In the genomic region with DNA sequence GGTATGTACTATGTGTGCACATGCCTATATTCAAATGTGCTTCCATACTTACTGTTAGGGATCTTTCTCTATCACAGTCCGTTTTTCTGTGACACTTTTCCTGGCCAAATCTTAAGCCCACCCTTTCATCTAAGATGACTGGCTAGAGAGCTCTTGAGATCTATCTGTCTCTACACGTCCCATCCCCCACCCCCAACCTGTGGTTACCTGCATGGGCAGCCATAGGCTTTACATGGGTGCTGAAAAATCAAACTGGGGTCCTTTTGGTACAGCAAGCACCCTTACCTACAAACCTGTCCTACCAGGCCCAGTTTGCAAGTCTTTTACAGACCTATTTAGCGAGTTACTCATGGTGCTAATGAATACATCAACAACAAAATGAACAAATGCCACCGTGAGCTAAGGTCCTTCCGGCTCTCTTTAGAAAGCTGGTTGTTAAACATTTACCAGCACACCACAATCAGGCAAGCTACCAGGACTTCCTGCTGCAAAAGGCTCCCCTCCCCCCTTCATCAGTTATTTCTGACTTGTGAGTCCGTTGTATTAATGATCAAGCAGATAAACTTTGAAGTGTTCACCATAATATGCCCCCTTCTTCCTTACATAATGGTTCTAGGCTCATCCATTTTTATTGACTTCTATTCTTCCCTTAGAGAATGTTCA, we compare ENCODE assay signal across 20 mouse cellular contexts. TPM values are rescaled to one million over a fixed set of nuclear protein-coding genes. Genes with fewer than 3 reads are reported as not detected.
DNase-seq lines count a peak whose midpoint lies in the region; ATAC-seq and TF ChIP-seq lines count a peak whose summit lies in the region.
"Had no signal": no experiment of that assay in that cellular context is flagged by ENCODE, and none has a peak within 500 bp of the region (broad histone marks: within the 10 kb centered on the region; RNA-seq: fewer than 3 reads in every experiment).

No protein-coding gene starts in this region.

- TF ChIP-seq CTCF in thymus, adult 2 months (IDR thresholded peaks at IDR 0.05; ENCODE audit: borderline replicate concordance, control insufficient read depth, extremely low read depth, insufficient read depth, low read length, poor library complexity) = no peak

- H3K9ac ChIP-seq in forebrain, embryonic 13.5 days = no peak overlapping the region
- H3K9ac ChIP-seq: forebrain, postnatal 0 days; heart, embryonic 12.5 days; liver, embryonic 15.5 days; neural tube, embryonic 12.5 days had no signal

- 85% methylated on average over 6 of the region's 6 CpGs for WGBS in forebrain, embryonic 13.5 days
- WGBS in thymus, adult 2 months = 63% methylated on average over 6 of the region's 6 CpGs

- ATAC-seq in CD4-positive, CD25-positive, alpha-beta regulatory T cell, adult 4 months = peak; percentile 20
- no peak for ATAC-seq in forebrain, embryonic 13.5 days
- ATAC-seq: forebrain, postnatal 0 days had no signal

- H3K4me3 ChIP-seq in forebrain, embryonic 13.5 days = no peak overlapping the region
- no peak overlapping the region for H3K4me3 ChIP-seq in thymus, adult 2 months (ENCODE audit: control insufficient read depth, insufficient read depth, low read length)
- H3K4me3 ChIP-seq: embryonic facial prominence, embryonic 10.5 days; erythroblast, embryonic 14.5 days; heart, embryonic 12.5 days; liver, embryonic 15.5 days; neural tube, embryonic 12.5 days had no signal

- H3K9me3 ChIP-seq in forebrain, embryonic 13.5 days (replicated peaks) = no peaks in the 10 kb centered on the region
- H3K9me3 ChIP-seq: embryonic facial prominence, embryonic 10.5 days; liver, embryonic 15.5 days; neural tube, embryonic 12.5 days had no signal

- no peaks in the 10 kb centered on the region for H3K4me1 ChIP-seq in forebrain, embryonic 13.5 days
- H3K4me1 ChIP-seq in thymus, adult 2 months (replicated peaks; ENCODE audit: control insufficient read depth, insufficient read depth, low read length) = no peaks in the 10 kb centered on the region
- H3K4me1 ChIP-seq: embryonic facial prominence, embryonic 10.5 days; heart, embryonic 12.5 days; liver, embryonic 15.5 days; neural tube, embryonic 12.5 days had no signal

- TF ChIP-seq POLR2A in thymus, adult 2 months (IDR thresholded peaks at IDR 0.05; ENCODE audit: control insufficient read depth, extremely low read depth, insufficient read depth, low read length, poor library complexity) = no peak

- no peaks in the 10 kb centered on the region for H3K27me3 ChIP-seq in forebrain, embryonic 13.5 days
- H3K27me3 ChIP-seq in thymus, adult 2 months (ENCODE audit: control insufficient read depth, insufficient read depth, low read length) = no peaks in the 10 kb centered on the region
- H3K27me3 ChIP-seq: CH12.LX; heart, embryonic 12.5 days; neural tube, embryonic 12.5 days had no signal

- intact Hi-C loops in heart, postnatal 10 days (cut with DNase I) = no loop called here
- intact Hi-C loops in left cerebral cortex, postnatal 4 days (cut with DNase I) = no loop called here

- peak; percentile 69 for DNase-seq in heart, adult 11 months
- no peak for DNase-seq in heart, postnatal 10 days
- peak; percentile 49 to 76 for DNase-seq in kidney, adult 8-10 months
- DNase-seq in kidney, postnatal 4 days = peak; percentile 20 to 36
- no peak for DNase-seq in left cerebral cortex, postnatal 4 days
- no peak for DNase-seq in thymus, adult 2 months
- DNase-seq: cerebellum, postnatal 25 days; forebrain, postnatal 0 days; gastrocnemius, postnatal 36 days; heart, postnatal 4 days; right cerebral cortex, postnatal 25 days; thymus, postnatal 25 days had no signal

- H3K4me2 ChIP-seq in forebrain, embryonic 13.5 days = no peak overlapping the region
- H3K4me2 ChIP-seq: heart, embryonic 12.5 days; liver, embryonic 15.5 days; neural tube, embryonic 12.5 days had no signal

- H3K36me3 ChIP-seq in forebrain, embryonic 13.5 days (ENCODE audit: poor library complexity, severe bottlenecking) = no peaks in the 10 kb centered on the region
- no peaks in the 10 kb centered on the region for H3K36me3 ChIP-seq in thymus, adult 2 months (ENCODE audit: control insufficient read depth, insufficient read depth, low read length)
- H3K36me3 ChIP-seq: embryonic facial prominence, embryonic 10.5 days; heart, embryonic 12.5 days; liver, embryonic 15.5 days; neural tube, embryonic 12.5 days had no signal

- H3K27ac ChIP-seq in forebrain, embryonic 13.5 days = no peak overlapping the region
- no peak overlapping the region for H3K27ac ChIP-seq in thymus, adult 2 months (ENCODE audit: control insufficient read depth, insufficient read depth, low read length)
- H3K27ac ChIP-seq: embryonic facial prominence, embryonic 10.5 days; liver, embryonic 15.5 days; neural tube, embryonic 12.5 days had no signal

RNA-seq across cellular contexts. Expression of a gene that starts 5.7 kb away (rescaled TPM):
- total RNA-seq in heart, postnatal 10 days (2021) = 10 to 100 TPM; 32.7 to 33.8 TPM
- polyA plus RNA-seq in CD4-positive, CD25-positive, alpha-beta regulatory T cell, adult 4 months (2017; shearing (Covaris generic)) = 10 to 100 TPM in 1 of 2 experiments, 1 to 10 TPM in 1; 8.3 to 10.8 TPM
- 10 to 100 TPM; 56.5 to 60.8 TPM for total RNA-seq in left cerebral cortex, postnatal 4 days (2021)
- 49.5 and 50.9 TPM in 2 replicates for polyA plus RNA-seq in forebrain, embryonic 13.5 days (2015; fragmentation: Nextera tagmentation; extraction: Ambion mirVana)
- 48.0 and 55.4 TPM in 2 replicates for polyA plus RNA-seq in thymus, adult 2 months (2012; rRNA removed)
- total RNA-seq: CH12.LX had no signal

Comparison
In these comparisons a context has a peak if more than half of its experiments do, and no peak if none do; other contexts are left out.
1. DNase-seq: peak in heart, adult 11 months (single experiment), kidney, adult 8-10 months (2 of 2) and kidney, postnatal 4 days (2 of 2); none in heart, postnatal 10 days (0 of 2), left cerebral cortex, postnatal 4 days (single experiment) and thymus, adult 2 months (single experiment).